Mouse (Mus musculus) CH12.LX (cell line): ENCODE measurements at regions not wholly inside any gene's neighbourhood (a gene's known extent, or its start where the extent isn't known, plus 50 kb on each side); places are given as distances from the start of the nearest gene placed in this dataset.

Experiments
- DNase-seq: peaks from one replicate; pipeline ENCODE4 v3.0.0-alpha.2; 2013; ENCODE audit errors: extremely low read depth
- H3K27ac ChIP-seq: 2 replicates; pipeline ENCODE4 v1.5.1; 2012; ENCODE audit warnings: low read depth, mild to moderate bottlenecking, control low read depth, moderate library complexity; ENCODE audit not compliant: insufficient read depth
- H3K27me3 ChIP-seq: replicated peaks from 2 replicates; pipeline ENCODE3; 2012; ENCODE audit warnings: inconsistent platforms
- H3K36me3 ChIP-seq, 2 experiments: replicated peaks in 1 of 2; 2 replicates each; pipeline versions ENCODE3 to v1.6.1; 2012; ENCODE audit warnings: inconsistent platforms in 1 of 2, low read length in 1 of 2, mild to moderate bottlenecking in 1 of 2, mixed read lengths in 1 of 2, moderate library complexity in 1 of 2; ENCODE audit not compliant: control insufficient read depth in 1 of 2, insufficient read depth in 1 of 2
- H3K4me1 ChIP-seq, 2 experiments: 2 replicates each; pipeline ENCODE4 v1.6.1; 2012; ENCODE audit warnings: inconsistent platforms in 1 of 2, moderate library complexity in 1 of 2; ENCODE audit not compliant: insufficient read depth in 2 of 2, control insufficient read depth in 1 of 2
- H3K4me2 ChIP-seq: 2 replicates; pipeline ENCODE4 v1.6.1; 2012; ENCODE audit warnings: low read depth, mild to moderate bottlenecking, control low read depth; ENCODE audit not compliant: poor library complexity, insufficient read depth, severe bottlenecking
- H3K4me3 ChIP-seq, 3 experiments: fragments of 150-350 bp in 1 of 3; sonication (generic) in 1 of 3; replicated peaks in 1 of 3; 2 replicates each; pipeline versions ENCODE3 to v1.5.1; 2011 to 2012; ENCODE audit warnings: low read depth in 2 of 3, low read length in 2 of 3, mild to moderate bottlenecking in 2 of 3, moderate library complexity in 2 of 3, control low read depth in 1 of 3, improper control_type of control experiment in 1 of 3, inconsistent platforms in 1 of 3, mixed read lengths in 1 of 3; ENCODE audit not compliant: poor library complexity in 1 of 3
- H3K79me2 ChIP-seq: replicated peaks from 2 replicates; pipeline ENCODE4 v1.6.1; 2012; ENCODE audit warnings: mild to moderate bottlenecking, moderate library complexity; ENCODE audit not compliant: control insufficient read depth, poor library complexity, insufficient read depth, severe bottlenecking; ENCODE audit errors: extremely low read depth
- H3K9ac ChIP-seq: 2 replicates; pipeline ENCODE4 v1.6.1; 2012; ENCODE audit warnings: low read depth, mild to moderate bottlenecking, control low read depth, moderate library complexity; ENCODE audit not compliant: insufficient read depth
- H3K9me3 ChIP-seq: replicated peaks from 2 replicates; pipeline ENCODE3; 2012; ENCODE audit warnings: low read length, inconsistent platforms, mixed read lengths
- CHD2 ChIP-seq: IDR thresholded peaks from 2 replicates; pipeline ENCODE4 v1.6.1; 2011; ENCODE audit warnings: low read length, improper control_type of control experiment
- E2F4 ChIP-seq: IDR thresholded peaks from 2 replicates; pipeline ENCODE4 v1.6.1; 2011; ENCODE audit warnings: low read depth, low read length, improper control_type of control experiment; ENCODE audit not compliant: insufficient replicate concordance
- EP300 ChIP-seq: IDR thresholded peaks from 2 replicates; pipeline ENCODE4 v1.6.1; 2011; ENCODE audit warnings: low read length, improper control_type of control experiment
- IRF4 ChIP-seq: IDR thresholded peaks from 2 replicates; pipeline ENCODE4 v1.6.1; 2014; ENCODE audit warnings: low read depth, mild to moderate bottlenecking, inconsistent platforms, low read length, improper control_type of control experiment
- JUN ChIP-seq: IDR thresholded peaks from 2 replicates; pipeline ENCODE4 v1.6.1; 2011; ENCODE audit warnings: low read depth, mild to moderate bottlenecking, low read length, improper control_type of control experiment, moderate library complexity; ENCODE audit not compliant: insufficient read depth
- JUND ChIP-seq: conservative IDR thresholded peaks from 2 replicates; pipeline ENCODE4 v1.6.1; 2011; ENCODE audit warnings: low read depth, low read length, improper control_type of control experiment
- MAFK ChIP-seq: IDR thresholded peaks from 2 replicates; pipeline ENCODE4 v1.6.1; 2011; ENCODE audit warnings: low read length, improper control_type of control experiment; ENCODE audit not compliant: insufficient replicate concordance
- MAZ ChIP-seq: IDR thresholded peaks from 2 replicates; pipeline ENCODE4 v1.6.1; 2012; ENCODE audit warnings: low read depth, mild to moderate bottlenecking, inconsistent platforms, low read length, improper control_type of control experiment, moderate library complexity
- MXI1 ChIP-seq: IDR thresholded peaks from 2 replicates; pipeline ENCODE4 v1.6.1; 2011; ENCODE audit warnings: mild to moderate bottlenecking, low read depth, low read length, improper control_type of control experiment
- NELFE ChIP-seq: IDR thresholded peaks from 2 replicates; pipeline ENCODE4 v1.6.1; 2011; ENCODE audit warnings: low read depth, low read length, improper control_type of control experiment
- NRF1 ChIP-seq: IDR thresholded peaks from 2 replicates; pipeline ENCODE4 v1.6.1; 2014; ENCODE audit warnings: low read depth, mild to moderate bottlenecking, inconsistent platforms, low read length, improper control_type of control experiment, moderate library complexity
- PAX5 ChIP-seq: IDR thresholded peaks from 2 replicates; pipeline ENCODE4 v1.6.1; 2012; ENCODE audit warnings: low read length, inconsistent platforms, mixed read lengths
- POLR2A ChIP-seq: IDR thresholded peaks from 2 replicates; pipeline ENCODE4 v1.6.1; 2011; ENCODE audit warnings: low read depth, mild to moderate bottlenecking, improper control_type of control experiment, low read length
- POLR2AphosphoS2 ChIP-seq: IDR thresholded peaks from 2 replicates; pipeline ENCODE4 v1.6.1; 2011; ENCODE audit warnings: low read depth, low read length, improper control_type of control experiment
- RAD21 ChIP-seq: IDR thresholded peaks from 2 replicates; pipeline ENCODE4 v1.6.1; 2011; ENCODE audit warnings: low read depth, mild to moderate bottlenecking, low read length, improper control_type of control experiment, moderate library complexity
- RCOR1 ChIP-seq: conservative IDR thresholded peaks from 2 replicates; pipeline ENCODE4 v1.6.1; 2012; ENCODE audit warnings: low read depth, mild to moderate bottlenecking, inconsistent platforms, low read length, improper control_type of control experiment
- SIN3A ChIP-seq: IDR thresholded peaks from 2 replicates; pipeline ENCODE4 v1.6.1; 2012; ENCODE audit warnings: low read length, improper control_type of control experiment, inconsistent platforms
- SMC3 ChIP-seq: IDR thresholded peaks from 2 replicates; pipeline ENCODE4 v1.6.1; 2011; ENCODE audit warnings: low read depth, low read length, improper control_type of control experiment
- USF1 ChIP-seq: IDR thresholded peaks from 2 replicates; pipeline ENCODE4 v1.6.1; 2014; ENCODE audit warnings: low read depth, mild to moderate bottlenecking, inconsistent platforms, low read length, improper control_type of control experiment
- ZC3H11A ChIP-seq: IDR thresholded peaks from 2 replicates; pipeline ENCODE4 v1.6.1; 2012; ENCODE audit warnings: low read depth, mild to moderate bottlenecking, inconsistent platforms, low read length, improper control_type of control experiment
- ZKSCAN1 ChIP-seq: IDR thresholded peaks from 2 replicates; pipeline ENCODE4 v1.6.1; 2012; ENCODE audit warnings: low read depth, inconsistent platforms, low read length, improper control_type of control experiment, borderline replicate concordance
- ZMIZ1 ChIP-seq: IDR thresholded peaks from 2 replicates; pipeline ENCODE4 v1.6.1; 2012; ENCODE audit warnings: low read depth, mild to moderate bottlenecking, inconsistent platforms, low read length, improper control_type of control experiment
- ZNF384 ChIP-seq: IDR thresholded peaks from 2 replicates; pipeline ENCODE4 v1.6.1; 2012; ENCODE audit warnings: low read depth, low read length, improper control_type of control experiment, inconsistent platforms
- dilution Hi-C: fragments of 300-500 bp; cut with MboI; formaldehyde crosslinking; loops from 2 replicates; pipeline ENCODE4 v1.14.3; 2020; ENCODE audit warnings: low sequenced_read_pairs; ENCODE audit not compliant: extremely low pct_unique_long_range_greater_than_20kb, extremely low pct_ligation_motif_present
- in situ Hi-C: fragments of 300-500 bp; cut with MboI; formaldehyde crosslinking; loops from 3 replicates; pipeline ENCODE4 v1.14.3; 2019; ENCODE audit warnings: low sequenced_read_pairs, low pct_ligation_motif_present, low pct_unique_long_range_greater_than_20kb, mixed read lengths

GRCm38 (mm10) chr1:124429583-124429982 lies 384.2 kb upstream of the Dpp10 start:
- DNase-seq: no peak
- no peaks in the 10 kb centered on the region for H3K4me1 ChIP-seq
- no peak overlapping the region for H3K9ac ChIP-seq
- no peak overlapping the region for H3K4me2 ChIP-seq
- H3K27ac ChIP-seq: no peak overlapping the region
- no peaks in the 10 kb centered on the region for H3K27me3 ChIP-seq
- dilution Hi-C loops (no loop called here), in situ Hi-C loops (no loop called here)
- H3K4me3 ChIP-seq: no peak overlapping the region
- no peak for TF ChIP-seq ZNF384
- TF ChIP-seq IRF4: no peak
- no peak for TF ChIP-seq ZMIZ1
- no peak for TF ChIP-seq JUND
- no peaks in the 10 kb centered on the region for H3K36me3 ChIP-seq
- no peaks in the 10 kb centered on the region for H3K79me2 ChIP-seq
- peaks cover 41% of the 10 kb centered on the region for H3K9me3 ChIP-seq

DNA sequence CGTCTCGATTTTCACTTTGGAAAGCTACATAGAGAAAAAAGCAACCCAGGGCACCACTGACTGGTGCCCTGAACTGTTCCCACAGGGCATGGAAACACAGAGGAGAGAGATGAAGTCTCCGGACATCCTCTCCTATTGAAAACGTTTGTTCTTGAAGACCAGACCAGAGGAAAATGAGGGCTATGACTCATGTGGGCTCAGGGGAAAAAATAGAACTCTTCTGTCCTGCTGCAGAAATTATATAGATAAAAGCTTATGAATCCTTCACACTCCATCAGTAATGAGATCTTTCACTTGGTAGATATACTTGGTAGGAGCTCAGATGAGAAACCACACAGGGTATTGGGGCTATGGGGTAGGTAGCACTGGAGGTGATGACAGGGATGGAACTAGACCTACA lies 371.4 kb upstream of the Dpp10 start:
- Histone ChIP-seq H3K4me2 (no peak overlapping the region), H3K27ac (no peak overlapping the region)
- in situ Hi-C loops: no loop called here

DNA sequence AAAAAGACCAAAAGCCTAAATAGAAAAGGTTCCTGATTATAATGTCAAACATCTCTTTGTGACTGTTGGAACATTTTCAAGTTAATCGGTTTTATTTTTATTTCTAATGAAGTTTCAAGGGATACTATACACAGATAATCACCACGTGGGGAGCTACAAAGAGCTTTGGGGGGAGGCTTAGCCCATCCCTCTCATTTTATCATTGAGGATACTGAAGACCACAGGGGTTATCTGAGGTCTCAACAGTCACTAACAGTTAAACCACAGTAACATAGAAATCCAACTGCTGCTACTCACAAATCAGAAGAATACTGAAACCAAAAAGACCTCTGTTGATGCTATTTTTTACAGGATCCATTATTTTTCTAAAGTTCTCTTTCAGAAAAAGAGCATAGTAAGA lies 364.9 kb upstream of the Dpp10 start:
- dilution Hi-C loops: no loop called here
- H3K9ac ChIP-seq: no peak overlapping the region
- TF ChIP-seq PAX5: no peak
- no peak for TF ChIP-seq SMC3
- TF ChIP-seq NRF1: no peak
- no peak for TF ChIP-seq EP300
- no peak for TF ChIP-seq SIN3A
- no peak for TF ChIP-seq MXI1
- TF ChIP-seq ZC3H11A: no peak
- no peak for TF ChIP-seq NELFE
- no peak for TF ChIP-seq CHD2
- TF ChIP-seq RAD21: no peak
- no peak for TF ChIP-seq RCOR1
- no peak overlapping the region for H3K4me3 ChIP-seq
- no peak overlapping the region for H3K27ac ChIP-seq
- H3K36me3 ChIP-seq: no peaks in the 10 kb centered on the region
- DNase-seq: no peak
- H3K9me3 ChIP-seq: peaks cover 19% of the 10 kb centered on the region
- in situ Hi-C loops: no loop called here
- no peak overlapping the region for H3K4me2 ChIP-seq
- H3K27me3 ChIP-seq: no peaks in the 10 kb centered on the region
- no peaks in the 10 kb centered on the region for H3K79me2 ChIP-seq
- H3K4me1 ChIP-seq: no peaks in the 10 kb centered on the region

More for the DNA sequence above, 371.4 kb upstream of the Dpp10 start:
- TF ChIP-seq RCOR1 (no peak), POLR2A (no peak), EP300 (no peak), USF1 (no peak), E2F4 (no peak), SMC3 (no peak), ZKSCAN1 (no peak), JUND (no peak), JUN (no peak), ZMIZ1 (no peak), POLR2AphosphoS2 (no peak), MAFK (no peak), MAZ (no peak)
- Histone ChIP-seq H3K4me3 (no peak overlapping the region), H3K79me2 (no peaks in the 10 kb centered on the region), H3K9me3 (peaks cover 30% of the 10 kb centered on the region), H3K9ac (no peak overlapping the region), H3K36me3 (no peaks in the 10 kb centered on the region), H3K4me1 (no peaks in the 10 kb centered on the region), H3K27me3 (no peaks in the 10 kb centered on the region)
- no peak for DNase-seq
- dilution Hi-C loops: no loop called here
